Mouse (Mus musculus): ENCODE measurements around the gene Kcnk13. TPM values are rescaled to one million over a fixed set of nuclear protein-coding genes. Genes with fewer than 3 reads are reported as not detected.

Kcnk13 gene
- total RNA-seq, 1 experiment: 0.49 TPM

DNA sequence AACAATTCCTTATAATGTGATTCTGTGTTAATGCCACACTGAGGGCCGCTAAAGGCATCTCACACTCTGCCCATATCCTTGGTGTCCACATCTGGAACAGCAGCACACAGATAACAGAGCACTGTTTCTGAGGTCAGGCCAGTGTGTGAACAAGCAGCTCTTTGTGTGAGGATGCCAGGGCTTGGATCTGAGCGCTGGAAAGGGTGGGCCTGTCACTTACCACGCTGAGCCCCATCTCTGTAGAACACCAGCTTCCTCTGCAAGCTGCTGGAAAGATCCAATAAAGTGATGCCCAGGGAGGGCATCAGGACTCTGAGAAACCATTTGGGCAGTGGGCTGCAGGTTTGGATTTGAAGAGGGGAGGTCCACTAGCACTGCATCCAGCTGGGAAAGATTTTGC, 100.8 kb downstream of the Kcnk13 start:
- no peak overlapping the region for H3K27ac ChIP-seq (ENCODE audit: insufficient read depth, low read depth, low read length, poor library complexity, severe bottlenecking)
- no peaks in the 10 kb centered on the region for H3K4me1 ChIP-seq (ENCODE audit: control insufficient read depth in 2 of 2, insufficient read depth in 2 of 2, low read length in 2 of 2, poor library complexity in 1 of 2)
- in situ Hi-C loops (cut with MboI; ENCODE audit: low sequenced_read_pairs in 2 of 2, unreplicated experiment in 2 of 2): no loop called here
- no peak overlapping the region for H3K4me3 ChIP-seq (ENCODE audit: insufficient read depth in 1 of 2, low read depth in 1 of 2, low read length in 2 of 2, poor library complexity in 1 of 2, severe bottlenecking in 1 of 2)
- no peak for DNase-seq (ENCODE audit: low read depth, low spot score)
- H3K9me3 ChIP-seq (ENCODE audit: control insufficient read depth, insufficient read depth, low read depth, low read length): no peaks in the 10 kb centered on the region
- TF ChIP-seq HCFC1 (IDR thresholded peaks at IDR 0.05; ENCODE audit: borderline replicate concordance, insufficient read depth, low read length) (no peak), ZC3H11A (IDR thresholded peaks at IDR 0.05; ENCODE audit: borderline replicate concordance, low read depth, low read length) (no peak), CHD2 (IDR thresholded peaks at IDR 0.05; ENCODE audit: low read depth, low read length) (no peak), ZNF384 (IDR thresholded peaks at IDR 0.05; ENCODE audit: low read depth, low read length) (no peak), MAFK (IDR thresholded peaks at IDR 0.05; ENCODE audit: insufficient read depth, low read depth, low read length) (no peak)
- H3K9ac ChIP-seq (ENCODE audit: insufficient read depth, low read depth, low read length, poor library complexity, severe bottlenecking): no peak overlapping the region
- H3K36me3 ChIP-seq (ENCODE audit: control insufficient read depth, insufficient read depth, low read length, poor library complexity, severe bottlenecking): no peaks in the 10 kb centered on the region

DNA sequence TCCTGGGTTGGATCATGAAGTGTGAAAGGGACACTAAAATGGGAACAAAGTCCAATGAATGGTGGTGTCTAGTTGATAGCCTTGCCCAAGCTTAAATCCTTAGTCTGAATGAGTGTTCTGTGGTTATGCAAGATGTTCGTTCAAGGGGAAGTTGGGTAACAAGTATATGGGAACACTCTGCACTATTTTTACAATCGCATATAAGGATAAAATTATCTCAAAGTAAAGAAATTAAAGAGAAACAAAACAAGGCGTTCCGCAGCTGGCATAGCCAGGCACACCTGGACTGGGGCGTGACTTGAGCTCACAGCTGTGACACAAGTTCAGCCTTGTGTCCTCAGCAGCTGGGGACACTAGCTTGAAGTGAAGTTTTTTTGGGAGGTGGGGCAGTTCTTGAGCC, 103.2 kb downstream of the Kcnk13 start:
- H3K9me3 ChIP-seq (ENCODE audit: control insufficient read depth, insufficient read depth, low read depth, low read length): no peaks in the 10 kb centered on the region
- no peaks in the 10 kb centered on the region for H3K36me3 ChIP-seq (ENCODE audit: control insufficient read depth, insufficient read depth, low read length, poor library complexity, severe bottlenecking)
- TF ChIP-seq HCFC1 (IDR thresholded peaks at IDR 0.05; ENCODE audit: borderline replicate concordance, insufficient read depth, low read length) (no peak), ZC3H11A (IDR thresholded peaks at IDR 0.05; ENCODE audit: borderline replicate concordance, low read depth, low read length) (no peak), MAFK (IDR thresholded peaks at IDR 0.05; ENCODE audit: insufficient read depth, low read depth, low read length) (no peak), CHD2 (IDR thresholded peaks at IDR 0.05; ENCODE audit: low read depth, low read length) (no peak), ZNF384 (IDR thresholded peaks at IDR 0.05; ENCODE audit: low read depth, low read length) (no peak)
- DNase-seq (ENCODE audit: low read depth, low spot score): no peak
- H3K4me3 ChIP-seq (ENCODE audit: insufficient read depth in 1 of 2, low read depth in 1 of 2, low read length in 2 of 2, poor library complexity in 1 of 2, severe bottlenecking in 1 of 2): no peak overlapping the region
- no peak overlapping the region for H3K9ac ChIP-seq (ENCODE audit: insufficient read depth, low read depth, low read length, poor library complexity, severe bottlenecking)
- no peaks in the 10 kb centered on the region for H3K4me1 ChIP-seq (ENCODE audit: control insufficient read depth in 2 of 2, insufficient read depth in 2 of 2, low read length in 2 of 2, poor library complexity in 1 of 2)
- in situ Hi-C loops (cut with MboI; ENCODE audit: low sequenced_read_pairs in 2 of 2, unreplicated experiment in 2 of 2): no loop called here
- no peak overlapping the region for H3K27ac ChIP-seq (ENCODE audit: insufficient read depth, low read depth, low read length, poor library complexity, severe bottlenecking)

DNA sequence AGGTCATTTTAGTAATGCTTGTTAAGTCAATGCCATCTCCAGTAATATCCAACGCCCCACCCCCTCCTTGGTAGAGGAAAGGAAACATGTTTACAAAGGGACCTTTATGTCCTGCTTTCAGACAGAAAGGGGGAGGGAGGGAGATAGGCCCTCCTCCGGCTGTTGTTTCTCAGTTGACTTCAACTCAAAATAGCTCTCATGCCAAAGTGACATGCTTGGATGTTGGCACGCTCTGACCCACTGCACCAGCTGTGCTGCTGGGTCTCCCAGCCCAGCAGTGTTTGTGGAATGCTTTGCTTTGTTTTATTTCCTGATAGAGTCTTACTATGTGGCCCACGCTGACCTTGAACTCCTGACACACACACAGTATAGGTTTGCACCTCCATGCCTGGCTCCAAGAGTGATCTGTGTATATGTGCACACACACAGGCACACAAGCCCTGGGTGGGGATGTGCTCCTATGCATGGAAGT, 108.9 kb downstream of the Kcnk13 start:
- no peak overlapping the region for H3K4me3 ChIP-seq (ENCODE audit: insufficient read depth in 1 of 2, low read depth in 1 of 2, low read length in 2 of 2, poor library complexity in 1 of 2, severe bottlenecking in 1 of 2)
- H3K9me3 ChIP-seq (ENCODE audit: control insufficient read depth, insufficient read depth, low read depth, low read length): no peaks in the 10 kb centered on the region
- no peak overlapping the region for H3K27ac ChIP-seq (ENCODE audit: insufficient read depth, low read depth, low read length, poor library complexity, severe bottlenecking)
- H3K4me1 ChIP-seq (ENCODE audit: control insufficient read depth in 2 of 2, insufficient read depth in 2 of 2, low read length in 2 of 2, poor library complexity in 1 of 2): peaks cover 0 to 8% of the 10 kb centered on the region in 2 experiments; a peak in 1 of 4 replicates
- H3K9ac ChIP-seq (ENCODE audit: insufficient read depth, low read depth, low read length, poor library complexity, severe bottlenecking): no peak overlapping the region
- TF ChIP-seq HCFC1 (IDR thresholded peaks at IDR 0.05; ENCODE audit: borderline replicate concordance, insufficient read depth, low read length) (no peak), CHD2 (IDR thresholded peaks at IDR 0.05; ENCODE audit: low read depth, low read length) (no peak), ZNF384 (IDR thresholded peaks at IDR 0.05; ENCODE audit: low read depth, low read length) (no peak), ZC3H11A (IDR thresholded peaks at IDR 0.05; ENCODE audit: borderline replicate concordance, low read depth, low read length) (no peak), MAFK (IDR thresholded peaks at IDR 0.05; ENCODE audit: insufficient read depth, low read depth, low read length) (no peak)
- H3K36me3 ChIP-seq (ENCODE audit: control insufficient read depth, insufficient read depth, low read length, poor library complexity, severe bottlenecking): no peaks in the 10 kb centered on the region
- DNase-seq (ENCODE audit: low read depth, low spot score): no peak
- in situ Hi-C loops (cut with MboI; ENCODE audit: low sequenced_read_pairs in 2 of 2, unreplicated experiment in 2 of 2): no loop called here

DNA sequence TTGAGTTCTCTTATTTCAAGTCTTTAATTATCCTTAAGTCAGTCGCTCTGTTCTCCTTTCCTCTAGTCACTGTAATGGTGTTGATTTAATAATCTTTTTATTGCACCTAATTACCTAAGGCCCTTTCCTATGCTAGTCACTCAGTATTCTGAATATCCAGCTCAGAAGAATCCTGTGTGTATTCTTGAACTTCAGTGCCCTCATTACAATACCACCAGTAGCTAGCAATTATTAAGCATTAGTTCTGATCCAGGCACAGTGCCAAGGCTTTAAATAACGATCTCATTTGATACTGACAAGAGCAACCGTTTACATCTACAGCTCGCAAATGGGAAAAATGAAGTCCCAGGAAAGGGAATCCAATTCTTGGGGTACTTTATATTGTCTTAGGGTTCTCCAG, 111.4 kb downstream of the Kcnk13 start:
- DNase-seq (ENCODE audit: low read depth, low spot score): no peak
- H3K27ac ChIP-seq (ENCODE audit: insufficient read depth, low read depth, low read length, poor library complexity, severe bottlenecking): no peak overlapping the region
- H3K36me3 ChIP-seq (ENCODE audit: control insufficient read depth, insufficient read depth, low read length, poor library complexity, severe bottlenecking): no peaks in the 10 kb centered on the region
- H3K4me3 ChIP-seq (ENCODE audit: insufficient read depth in 1 of 2, low read depth in 1 of 2, low read length in 2 of 2, poor library complexity in 1 of 2, severe bottlenecking in 1 of 2): no peak overlapping the region
- in situ Hi-C loops (cut with MboI; ENCODE audit: low sequenced_read_pairs in 2 of 2, unreplicated experiment in 2 of 2): no loop called here
- TF ChIP-seq CHD2 (IDR thresholded peaks at IDR 0.05; ENCODE audit: low read depth, low read length) (no peak), MAFK (IDR thresholded peaks at IDR 0.05; ENCODE audit: insufficient read depth, low read depth, low read length) (no peak), ZNF384 (IDR thresholded peaks at IDR 0.05; ENCODE audit: low read depth, low read length) (no peak), ZC3H11A (IDR thresholded peaks at IDR 0.05; ENCODE audit: borderline replicate concordance, low read depth, low read length) (no peak), HCFC1 (IDR thresholded peaks at IDR 0.05; ENCODE audit: borderline replicate concordance, insufficient read depth, low read length) (no peak)
- H3K9ac ChIP-seq (ENCODE audit: insufficient read depth, low read depth, low read length, poor library complexity, severe bottlenecking): no peak overlapping the region
- H3K4me1 ChIP-seq (ENCODE audit: control insufficient read depth in 2 of 2, insufficient read depth in 2 of 2, low read length in 2 of 2, poor library complexity in 1 of 2): peaks cover 0 to 8% of the 10 kb centered on the region in 2 experiments; a peak in 1 of 4 replicates
- H3K9me3 ChIP-seq (ENCODE audit: control insufficient read depth, insufficient read depth, low read depth, low read length): no peaks in the 10 kb centered on the region
